In the genomic region with DNA sequence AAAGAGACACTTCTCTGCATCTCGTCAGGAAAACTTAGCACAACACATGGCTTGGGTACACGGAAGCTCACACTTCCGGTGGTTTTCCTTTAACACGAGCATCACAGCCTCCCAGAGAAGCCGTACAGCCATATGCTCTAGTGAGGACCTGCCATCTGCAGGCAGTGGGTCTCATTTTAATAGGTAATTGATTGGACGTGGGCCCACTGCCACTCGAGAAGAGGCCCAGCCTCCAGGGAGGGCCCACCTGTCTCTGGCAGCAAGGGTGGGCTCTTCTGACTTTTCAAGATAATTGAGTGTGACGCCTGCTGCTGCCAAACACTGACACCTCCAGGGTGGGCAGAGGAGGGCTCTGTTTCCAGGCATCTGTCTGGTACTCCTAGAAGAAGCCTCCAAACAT, we compare ENCODE assay signal across 22 mouse cellular contexts.
DNase-seq lines count a peak whose midpoint lies in the region; ATAC-seq and TF ChIP-seq lines count a peak whose summit lies in the region.
"Had no signal": no experiment of that assay in that cellular context is flagged by ENCODE, and none has a peak within 500 bp of the region (broad histone marks: within the 10 kb centered on the region; RNA-seq: fewer than 3 reads in every experiment).

No protein-coding gene starts in this region.

- ATAC-seq in midbrain, embryonic 13.5 days, result peak; percentile 45; the same call in 1 of the 2 replicates
- no peak for ATAC-seq in midbrain, embryonic 16.5 days
- peak; percentile 85 for ATAC-seq in forebrain, embryonic 15.5 days (replicated peaks)
- ATAC-seq in midbrain, postnatal 0 days (ENCODE audit: low FRiP score), result no peak
- ATAC-seq: intestine, embryonic 16.5 days; Patski had no signal

- H3K27me3 ChIP-seq in heart, adult 2 months (ENCODE audit: control insufficient read depth, insufficient read depth, low read length), result no peaks in the 10 kb centered on the region
- H3K27me3 ChIP-seq in midbrain, embryonic 13.5 days, result no peaks in the 10 kb centered on the region
- no peaks in the 10 kb centered on the region for H3K27me3 ChIP-seq in midbrain, embryonic 16.5 days (ENCODE audit: control insufficient read depth, insufficient read depth, low read depth, low read length)
- no peaks in the 10 kb centered on the region for H3K27me3 ChIP-seq in forebrain, embryonic 15.5 days
- no peaks in the 10 kb centered on the region for H3K27me3 ChIP-seq in midbrain, postnatal 0 days (ENCODE audit: insufficient read depth, low read length)
- H3K27me3 ChIP-seq: heart, embryonic 13.5 days; limb, embryonic 13.5 days; megakaryocyte, embryonic 14.5 days had no signal

- WGBS in heart, adult 2 months, result 45% methylated on average over 8 of the region's 8 CpGs
- 31% methylated on average over 8 of the region's 8 CpGs for WGBS in midbrain, embryonic 13.5 days
- WGBS in midbrain, embryonic 16.5 days, result 34% methylated on average over 8 of the region's 8 CpGs
- 27% methylated on average over 8 of the region's 8 CpGs for WGBS in forebrain, embryonic 15.5 days
- 38% methylated on average over 8 of the region's 8 CpGs for WGBS in midbrain, postnatal 0 days
- 39% methylated on average over 8 of the region's 8 CpGs for WGBS in lung, adult 2 months

- peak; percentile 23 for DNase-seq in heart, adult 11 months
- no peak for DNase-seq in heart, adult 2 months
- peak; percentile 72 for DNase-seq in midbrain, postnatal 0 days (ENCODE audit: low spot score)
- DNase-seq in lung, adult 2 months, result no peak
- DNase-seq in heart, adult 9 months (ENCODE audit: low spot score in 2 of 2), result no peak
- DNase-seq: adrenal gland, postnatal 25 days; cerebellum, postnatal 25 days; heart, postnatal 36 days; lung, postnatal 10 days; thymus, postnatal 25 days had no signal

- no peaks in the 10 kb centered on the region for H3K4me1 ChIP-seq in heart, adult 2 months (ENCODE audit: control insufficient read depth, insufficient read depth, low read length)
- H3K4me1 ChIP-seq in midbrain, embryonic 13.5 days (replicated peaks), result peaks cover 20% of the 10 kb centered on the region
- peaks cover 15% of the 10 kb centered on the region for H3K4me1 ChIP-seq in midbrain, embryonic 16.5 days (ENCODE audit: control insufficient read depth, insufficient read depth, low read length)
- peaks cover 37% of the 10 kb centered on the region for H3K4me1 ChIP-seq in forebrain, embryonic 15.5 days
- H3K4me1 ChIP-seq in midbrain, postnatal 0 days (ENCODE audit: insufficient read depth, low read length), result peaks cover 8% of the 10 kb centered on the region; the same call in 1 of the 2 replicates
- H3K4me1 ChIP-seq in lung, adult 2 months (ENCODE audit: control insufficient read depth, insufficient read depth, low read length), result no peaks in the 10 kb centered on the region
- H3K4me1 ChIP-seq: heart, embryonic 13.5 days; limb, embryonic 13.5 days; megakaryocyte, embryonic 14.5 days had no signal

- H3K36me3 ChIP-seq in heart, adult 2 months (ENCODE audit: control insufficient read depth, insufficient read depth, low read length), result no peaks in the 10 kb centered on the region
- H3K36me3 ChIP-seq in midbrain, embryonic 13.5 days, result no peaks in the 10 kb centered on the region
- H3K36me3 ChIP-seq in midbrain, embryonic 16.5 days (ENCODE audit: control insufficient read depth, insufficient read depth, low read length), result no peaks in the 10 kb centered on the region
- H3K36me3 ChIP-seq in forebrain, embryonic 15.5 days, result no peaks in the 10 kb centered on the region
- H3K36me3 ChIP-seq in midbrain, postnatal 0 days (ENCODE audit: insufficient read depth, low read length), result no peaks in the 10 kb centered on the region
- H3K36me3 ChIP-seq: heart, embryonic 13.5 days; kidney, embryonic 15.5 days; limb, embryonic 13.5 days had no signal

- no peak overlapping the region for H3K4me2 ChIP-seq in midbrain, embryonic 13.5 days (replicated peaks)
- no peak overlapping the region for H3K4me2 ChIP-seq in midbrain, embryonic 16.5 days (ENCODE audit: low read length)
- no peak overlapping the region for H3K4me2 ChIP-seq in forebrain, embryonic 15.5 days (replicated peaks)
- H3K4me2 ChIP-seq in midbrain, postnatal 0 days (ENCODE audit: low read depth, low read length, poor library complexity, severe bottlenecking), result no peak overlapping the region
- H3K4me2 ChIP-seq: heart, embryonic 13.5 days; kidney, embryonic 15.5 days; limb, embryonic 13.5 days had no signal

- intact Hi-C loops in heart, adult 2 months (cut with DNase I), result no loop called here

- H3K27ac ChIP-seq in heart, adult 2 months, result no peak overlapping the region
- no peak overlapping the region for H3K27ac ChIP-seq in midbrain, embryonic 13.5 days
- H3K27ac ChIP-seq in midbrain, embryonic 16.5 days (ENCODE audit: low read length), result no peak overlapping the region
- peak overlapping the region; percentile 71 for H3K27ac ChIP-seq in forebrain, embryonic 15.5 days (replicated peaks)
- no peak overlapping the region for H3K27ac ChIP-seq in midbrain, postnatal 0 days (ENCODE audit: low read depth, low read length)
- H3K27ac ChIP-seq: heart, embryonic 13.5 days; kidney, embryonic 15.5 days; left cerebral cortex, adult 2 months; limb, embryonic 13.5 days; liver, embryonic 14.5 days; stomach, postnatal 0 days had no signal

- TF ChIP-seq POLR2A in heart, adult 2 months (IDR thresholded peaks at IDR 0.05; ENCODE audit: insufficient read depth, low read depth, low read length), result no peak
- no peak for TF ChIP-seq POLR2A in lung, adult 2 months (IDR thresholded peaks at IDR 0.05; ENCODE audit: borderline replicate concordance, extremely low read depth, low read depth, low read length)

- no peaks in the 10 kb centered on the region for H3K9me3 ChIP-seq in midbrain, embryonic 13.5 days
- no peaks in the 10 kb centered on the region for H3K9me3 ChIP-seq in midbrain, embryonic 16.5 days (replicated peaks; ENCODE audit: control insufficient read depth, low read length, poor library complexity, severe bottlenecking)
- no peaks in the 10 kb centered on the region for H3K9me3 ChIP-seq in forebrain, embryonic 15.5 days
- no peaks in the 10 kb centered on the region for H3K9me3 ChIP-seq in midbrain, postnatal 0 days (ENCODE audit: low read length)
- H3K9me3 ChIP-seq: heart, embryonic 13.5 days; kidney, embryonic 15.5 days; limb, embryonic 13.5 days; megakaryocyte, embryonic 14.5 days had no signal

- H3K4me3 ChIP-seq in heart, adult 2 months, result no peak overlapping the region
- H3K4me3 ChIP-seq in midbrain, embryonic 13.5 days (replicated peaks), result no peak overlapping the region
- no peak overlapping the region for H3K4me3 ChIP-seq in midbrain, embryonic 16.5 days (ENCODE audit: low read depth, low read length)
- no peak overlapping the region for H3K4me3 ChIP-seq in forebrain, embryonic 15.5 days
- H3K4me3 ChIP-seq in midbrain, postnatal 0 days (ENCODE audit: low read depth, low read length), result no peak overlapping the region
- no peak overlapping the region for H3K4me3 ChIP-seq in lung, adult 2 months (replicated peaks; ENCODE audit: extremely low read depth, low read depth, low read length)
- H3K4me3 ChIP-seq: heart, embryonic 13.5 days; kidney, embryonic 15.5 days; left cerebral cortex, adult 2 months; limb, embryonic 13.5 days; megakaryocyte, embryonic 14.5 days had no signal

- no peak for TF ChIP-seq CTCF in heart, adult 2 months (IDR thresholded peaks at IDR 0.05)
- no peak for TF ChIP-seq CTCF in midbrain, postnatal 0 days (IDR thresholded peaks at IDR 0.05)
- TF ChIP-seq CTCF in lung, adult 2 months (IDR thresholded peaks at IDR 0.05; ENCODE audit: insufficient read depth, low read length), result no peak

- H3K79me2 ChIP-seq in heart, adult 2 months (replicated peaks; ENCODE audit: control insufficient read depth, insufficient read depth, low read length), result no peaks in the 10 kb centered on the region

- H3K9ac ChIP-seq in heart, adult 2 months (ENCODE audit: low read depth, low read length), result no peak overlapping the region
- H3K9ac ChIP-seq in midbrain, embryonic 13.5 days (replicated peaks), result no peak overlapping the region
- no peak overlapping the region for H3K9ac ChIP-seq in midbrain, embryonic 16.5 days (ENCODE audit: low read depth, low read length)
- no peak overlapping the region for H3K9ac ChIP-seq in forebrain, embryonic 15.5 days (replicated peaks)
- no peak overlapping the region for H3K9ac ChIP-seq in midbrain, postnatal 0 days (replicated peaks; ENCODE audit: low read length, poor library complexity, severe bottlenecking)
- H3K9ac ChIP-seq: heart, embryonic 13.5 days; kidney, embryonic 15.5 days; limb, embryonic 13.5 days; liver, embryonic 14.5 days had no signal

- TF ChIP-seq EP300 in heart, adult 2 months (IDR thresholded peaks at IDR 0.05; ENCODE audit: insufficient read depth, low read depth, low read length), result no peak

Comparison
In these comparisons a context has a peak if more than half of its experiments do, and no peak if none do; other contexts are left out.
1. DNase-seq: peak in heart, adult 11 months (single experiment) and midbrain, postnatal 0 days (single experiment); none in heart, adult 2 months (0 of 2), lung, adult 2 months (single experiment) and heart, adult 9 months (0 of 2).
2. ATAC-seq: peak in midbrain, embryonic 13.5 days (single experiment) and forebrain, embryonic 15.5 days (single experiment); none in midbrain, embryonic 16.5 days (single experiment) and midbrain, postnatal 0 days (single experiment).